ENCODE assay signal across 8 mouse cellular contexts in the genomic region with DNA sequence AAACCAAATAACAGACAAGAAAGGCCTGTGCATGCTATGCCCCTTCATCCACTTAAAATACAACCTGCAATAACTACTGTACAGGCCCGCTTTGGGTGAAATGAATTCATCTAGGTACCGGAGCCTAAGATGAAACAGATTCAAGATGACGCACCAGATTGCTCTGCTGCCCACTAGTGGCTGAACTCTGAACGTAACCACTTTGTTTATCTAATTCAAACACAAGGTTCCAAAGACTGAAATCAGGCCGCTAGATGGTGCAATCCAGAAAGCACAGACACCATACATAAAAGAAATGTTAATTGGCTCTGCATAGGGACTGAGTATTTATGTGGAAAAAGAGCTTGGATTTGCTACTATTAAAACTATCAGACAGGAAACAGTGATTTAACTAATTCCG. TPM values are rescaled to one million over a fixed set of nuclear protein-coding genes. Genes with fewer than 3 reads are reported as not detected.
A peak's percentile ranks its signal among the peaks of the same experiment; 100 is the strongest.
DNase-seq lines count a peak whose midpoint lies in the region; ATAC-seq and TF ChIP-seq lines count a peak whose summit lies in the region.

No protein-coding gene starts in this region.

- H3K4me1 ChIP-seq in ES-E14 (ENCODE audit: control insufficient read depth in 2 of 2, insufficient read depth in 2 of 2, low read length in 2 of 2, poor library complexity in 1 of 2): no peaks in the 10 kb centered on the region; a peak in 1 of 4 replicates

- no peak overlapping the region for H3K27ac ChIP-seq in ES-E14 (ENCODE audit: insufficient read depth, low read depth, low read length, poor library complexity, severe bottlenecking)

- H3K36me3 ChIP-seq in ES-E14 (ENCODE audit: control insufficient read depth, insufficient read depth, low read length, poor library complexity, severe bottlenecking): peaks cover 75% of the 10 kb centered on the region

- in situ Hi-C loops in ES-E14 (cut with MboI; ENCODE audit: low sequenced_read_pairs in 2 of 2, unreplicated experiment in 2 of 2): no loop called here

- H3K9ac ChIP-seq in ES-E14 (ENCODE audit: insufficient read depth, low read depth, low read length, poor library complexity, severe bottlenecking): no peak overlapping the region

- peak; percentile 93 for DNase-seq in ES-E14 (ENCODE audit: low read depth, low spot score)
- DNase-seq in c-Kit-negative CD71-positive TER-119-positive erythroid progenitor cells, embryonic 14.5 days (ENCODE audit: low read depth, low spot score): peak; percentile 69
- peak; percentile 92 for DNase-seq in fibroblast of lung, adult 2 months (ENCODE audit: low read depth)
- DNase-seq in heart, postnatal 25 days (ENCODE audit: low spot score): peak; percentile 54
- peak; percentile 95 for DNase-seq in layer of hippocampus, adult 11-12 months (ENCODE audit: low spot score)
- DNase-seq in lung, adult 18-20 months: peak; percentile 82 to 91
- peak; percentile 92 for DNase-seq in thymus, postnatal 0 days (ENCODE audit: low spot score)

- H3K9me3 ChIP-seq in ES-E14 (ENCODE audit: control insufficient read depth, insufficient read depth, low read depth, low read length): no peaks in the 10 kb centered on the region

- intact Hi-C loops in heart, postnatal 25 days (cut with DNase I): no loop called here

- peak; percentile 96 for ATAC-seq in neutrophil, adult 5-6 weeks (ENCODE audit: extremely low read depth, insufficient number of reproducible peaks, low FRiP score, poor library complexity, severe bottlenecking)

- H3K4me3 ChIP-seq in ES-E14 (ENCODE audit: insufficient read depth in 1 of 2, low read depth in 1 of 2, low read length in 2 of 2, poor library complexity in 1 of 2, severe bottlenecking in 1 of 2): no peak overlapping the region

TF ChIP-seq in ES-E14, 5 proteins besides CTCF, POLR2A, EP300 and RAD21:
- TF ChIP-seq CHD2 (IDR thresholded peaks at IDR 0.05; ENCODE audit: low read depth, low read length) (no peak), ZC3H11A (IDR thresholded peaks at IDR 0.05; ENCODE audit: borderline replicate concordance, low read depth, low read length) (no peak), HCFC1 (IDR thresholded peaks at IDR 0.05; ENCODE audit: borderline replicate concordance, insufficient read depth, low read length) (no peak), ZNF384 (IDR thresholded peaks at IDR 0.05; ENCODE audit: low read depth, low read length) (no peak)

RNA-seq across cellular contexts. Expression of gene Ddx21, which starts 11.9 kb away (rescaled TPM):
- total RNA-seq in ES-E14 (2012; rRNA removed): 164 and 185 TPM in 2 replicates
- 10 to 100 TPM; 26.8 to 27.8 TPM for total RNA-seq in heart, postnatal 25 days (2021)
- 80.7 and 87.6 TPM in 2 replicates for total RNA-seq in neutrophil, adult 5-6 weeks (2017)
- 29.8 and 29.9 TPM in 2 replicates for polyA plus RNA-seq in thymus, postnatal 0 days (2015; fragmentation: Nextera tagmentation; extraction: Ambion mirVana)

RNA-seq across cellular contexts. Expression of gene Kif1bp, which starts 11.9 kb away (rescaled TPM):
- total RNA-seq in ES-E14 (2012; rRNA removed): 12.7 and 17.3 TPM in 2 replicates
- total RNA-seq in heart, postnatal 25 days (2021): 10 to 100 TPM; 36.8 to 41.7 TPM
- total RNA-seq in neutrophil, adult 5-6 weeks (2017): 27.3 and 33.1 TPM in 2 replicates
- 24.2 and 26.5 TPM in 2 replicates for polyA plus RNA-seq in thymus, postnatal 0 days (2015; fragmentation: Nextera tagmentation; extraction: Ambion mirVana)
